8 mouse cellular contexts compared by ENCODE assay signal in the genomic region with DNA sequence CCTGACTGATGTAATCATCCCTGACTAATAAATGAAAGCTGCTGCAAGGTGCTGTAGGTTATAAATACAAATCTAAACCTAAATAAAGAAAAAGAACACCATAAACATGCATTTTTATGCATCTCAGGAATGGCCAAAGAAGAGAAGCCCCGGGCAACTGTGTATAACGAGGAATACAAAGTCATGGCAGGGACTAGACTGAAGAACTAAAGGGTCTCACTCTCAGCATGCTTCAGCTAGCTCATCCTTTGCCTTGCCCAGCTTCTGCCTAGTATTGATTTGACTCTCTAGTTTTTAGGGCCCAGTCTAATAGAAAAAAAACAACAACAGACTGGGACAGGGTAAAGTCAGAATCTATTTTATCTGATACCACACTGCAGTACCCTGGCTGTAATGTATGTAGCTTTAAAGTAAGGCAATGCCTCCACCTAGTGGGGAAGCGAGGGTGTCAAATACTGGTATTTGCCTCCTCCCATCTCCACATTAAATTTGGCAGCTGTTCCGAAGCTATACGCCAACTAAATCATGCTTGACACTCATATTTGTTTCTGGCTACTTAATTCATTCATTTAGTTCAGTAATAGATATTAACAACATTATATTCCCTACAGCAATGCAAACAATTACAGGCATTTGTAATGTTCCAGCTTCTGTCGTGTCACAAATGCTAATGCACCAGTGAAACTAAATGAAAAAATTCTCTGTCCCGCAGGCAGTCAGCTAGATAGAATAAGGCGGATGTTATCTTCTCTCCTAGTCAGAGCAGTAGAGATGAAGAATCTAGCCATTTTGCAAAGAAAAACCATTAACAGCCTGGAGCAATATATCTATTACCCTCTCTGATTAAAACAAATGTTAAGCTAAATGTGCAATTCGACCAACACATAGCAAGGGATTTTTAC.
DNase-seq lines count a peak whose midpoint lies in the region.

No protein-coding gene starts in this region.

- DNase-seq in spleen, postnatal 36 days (ENCODE audit: low spot score in 2 of 2) = peak; percentile 1 to 6
- no peak for DNase-seq in spleen, adult 12 weeks (ENCODE audit: low spot score)
- peak; percentile 53 for DNase-seq in cerebellum, adult 9-10 months
- peak; percentile 40 to 49 for DNase-seq in frontal cortex, postnatal 10 days (ENCODE audit: low spot score in 2 of 2)
- peak; percentile 33 to 48 for DNase-seq in kidney, postnatal 36 days
- DNase-seq in lung, postnatal 10 days = peak; percentile 50
- DNase-seq in right cerebral cortex, postnatal 14 days = peak; percentile 63
- no peak for DNase-seq in testis, postnatal 10 days (ENCODE audit: low spot score)

Comparison
In these comparisons a context has a peak if more than half of its experiments do, and no peak if none do; other contexts are left out.
1. DNase-seq: peak in spleen, postnatal 36 days (2 of 2), cerebellum, adult 9-10 months (single experiment), frontal cortex, postnatal 10 days (2 of 2), kidney, postnatal 36 days (2 of 2), lung, postnatal 10 days (single experiment) and right cerebral cortex, postnatal 14 days (single experiment); none in spleen, adult 12 weeks (single experiment) and testis, postnatal 10 days (single experiment).